Mouse (Mus musculus) forebrain, embryonic 14.5 days (tissue): Measurements from ENCODE around the gene Dok5. TPM values are rescaled to one million over a fixed set of nuclear protein-coding genes. Genes with fewer than 3 reads are reported as not detected.

Experiments
- ATAC-seq: fragments of 200-750 bp; cut with Nextera tagmentation; 2 replicates; pipeline ENCODE4 v1.8.0; 2017; ENCODE audit warnings: mild to moderate bottlenecking, moderate library complexity
- DNase-seq: peaks from one replicate; pipeline ENCODE4 v3.0.0-alpha.2; 2015; ENCODE audit warnings: low spot score
- H3K27ac ChIP-seq: fragments of 300-500 bp; sonication (generic); 2 replicates; pipeline ENCODE4 v1.5.1; 2014; ENCODE audit warnings: low read depth, mild to moderate bottlenecking, control low read depth, low read length, moderate library complexity
- H3K27me3 ChIP-seq: fragments of 300-500 bp; sonication (generic); replicated peaks from 2 replicates; pipeline ENCODE4 v1.6.1; 2014; ENCODE audit warnings: low read length, control low read depth, mixed read lengths; ENCODE audit not compliant: control insufficient read depth, insufficient read depth
- H3K36me3 ChIP-seq: fragments of 300-500 bp; sonication (generic); 2 replicates; pipeline ENCODE4 v1.6.1; 2014; ENCODE audit warnings: low read length, control low read depth; ENCODE audit not compliant: control insufficient read depth, insufficient read depth
- H3K4me1 ChIP-seq: fragments of 300-500 bp; sonication (generic); 2 replicates; pipeline ENCODE4 v1.6.1; 2014; ENCODE audit warnings: antibody characterized with exemption, low read length, control low read depth; ENCODE audit not compliant: control insufficient read depth, insufficient read depth
- H3K4me2 ChIP-seq: fragments of 300-500 bp; sonication (generic); 2 replicates; pipeline ENCODE4 v1.6.1; 2014; ENCODE audit warnings: mild to moderate bottlenecking, control low read depth, low read length
- H3K4me3 ChIP-seq: fragments of 300-500 bp; sonication (generic); 2 replicates; pipeline ENCODE4 v1.5.1; 2014; ENCODE audit warnings: low read depth, low read length, control low read depth
- H3K9ac ChIP-seq: fragments of 300-500 bp; sonication (generic); 2 replicates; pipeline ENCODE4 v1.6.1; 2014; ENCODE audit warnings: mild to moderate bottlenecking, low read length, control low read depth, moderate library complexity
- H3K9me3 ChIP-seq: fragments of 300-500 bp; sonication (generic); replicated peaks from 2 replicates; pipeline ENCODE4 v1.6.1; 2016; ENCODE audit warnings: low read length, control low read depth, mixed read lengths; ENCODE audit not compliant: control insufficient read depth
- WGBS: fragments of 180-500 bp; shearing (Covaris S2); extraction: QIAGEN DNeasy Blood & Tissue Kit; methylation state at CpG from one replicate; pipeline ENCODE4 v1.1.7; 2014; 5-methylcytosine and 5-hydroxymethylcytosine counted together
- polyA plus RNA-seq: library from polyadenylated mRNA; unstranded; fragments of >200 nt; fragmentation: Nextera tagmentation; extraction: Ambion mirVana; gene quantifications from 2 replicates; pipeline ENCODE4 v1.2.1, GENCODE M21; 2014

Dok5 gene
- polyA plus RNA-seq, 1 experiment from 2014 or later = 41.8 TPM

- peaks cover 17% of the 10 kb centered on the region for H3K4me1 ChIP-seq
- H3K4me2 ChIP-seq = no peak overlapping the region
- H3K9ac ChIP-seq = no peak overlapping the region
- H3K9me3 ChIP-seq = no peaks in the 10 kb centered on the region
- no peaks in the 10 kb centered on the region for H3K27me3 ChIP-seq
- WGBS = 80% methylated on average over 10 of the region's 10 CpGs
- no peak overlapping the region for H3K27ac ChIP-seq
- no peak for ATAC-seq
- no peaks in the 10 kb centered on the region for H3K36me3 ChIP-seq
- H3K4me3 ChIP-seq = no peak overlapping the region
- no peak for DNase-seq
Measured at GRCm38 (mm10) chr2:170752191-170752850, 20.7 kb downstream of the Dok5 start.

GRCm38 (mm10) chr2:170755817-170756216 is 24.2 kb downstream of the Dok5 start:
- Histone ChIP-seq H3K27me3 (no peaks in the 10 kb centered on the region), H3K4me2 (no peak overlapping the region), H3K4me3 (no peak overlapping the region), H3K9ac (no peak overlapping the region), H3K27ac (0 out of 2 replicates have a peak overlapping the region, but pooled peaks have one; percentile 27), H3K9me3 (no peaks in the 10 kb centered on the region), H3K36me3 (no peaks in the 10 kb centered on the region), H3K4me1 (peaks cover 30% of the 10 kb centered on the region)
- WGBS = 68% methylated on average over 2 of the region's 2 CpGs
- DNase-seq (no peak), ATAC-seq (no peak)

- Histone ChIP-seq H3K27me3 (no peaks in the 10 kb centered on the region), H3K36me3 (no peaks in the 10 kb centered on the region), H3K4me2 (0 out of 2 replicates have a peak overlapping the region, but pooled peaks have one; percentile 18), H3K27ac (peak overlapping the region; percentile 88), H3K4me3 (no peak overlapping the region), H3K9me3 (no peaks in the 10 kb centered on the region), H3K9ac (peak overlapping the region; percentile 30; the same call in 1 of the 2 replicates), H3K4me1 (peaks cover 30% of the 10 kb centered on the region)
- peak; percentile 13; the same call in 1 of the 2 replicates for ATAC-seq
- DNase-seq = peak; percentile 54
- 41% methylated on average over 7 of the region's 7 CpGs for WGBS
Measured at GRCm38 (mm10) chr2:170756667-170757066, 25.1 kb downstream of the Dok5 start.

- WGBS = 26% methylated on average over 14 of the region's 14 CpGs
- peak; percentile 82 for DNase-seq
Measured at GRCm38 (mm10) chr2:170757228-170757875, 25.7 kb downstream of the Dok5 start.

GRCm38 (mm10) chr2:170758201-170758600 is 26.6 kb downstream of the Dok5 start:
- H3K27me3 ChIP-seq = no peaks in the 10 kb centered on the region
- ATAC-seq (peak; percentile 62), DNase-seq (peak; percentile 88)
- peak overlapping the region; percentile 88 for H3K27ac ChIP-seq
- no peaks in the 10 kb centered on the region for H3K36me3 ChIP-seq
- no peak overlapping the region for H3K4me3 ChIP-seq
- no peak overlapping the region for H3K9ac ChIP-seq
- no peak overlapping the region for H3K4me2 ChIP-seq
- peaks cover 30% of the 10 kb centered on the region for H3K4me1 ChIP-seq
- H3K9me3 ChIP-seq = no peaks in the 10 kb centered on the region
- WGBS = 48% methylated on average over 5 of the region's 5 CpGs

More at GRCm38 (mm10) chr2:170757228-170757875, 25.7 kb downstream of the Dok5 start:
- H3K9ac ChIP-seq = peak overlapping the region; percentile 30
- H3K9me3 ChIP-seq = no peaks in the 10 kb centered on the region
- H3K4me3 ChIP-seq = no peak overlapping the region
- 0 out of 2 replicates have a peak overlapping the region, but pooled peaks have one; percentile 18 for H3K4me2 ChIP-seq
- peak overlapping the region; percentile 88 for H3K27ac ChIP-seq
- H3K4me1 ChIP-seq = peaks cover 30% of the 10 kb centered on the region
- ATAC-seq = peak; percentile 76
- H3K27me3 ChIP-seq = no peaks in the 10 kb centered on the region
- no peaks in the 10 kb centered on the region for H3K36me3 ChIP-seq

- no peak for DNase-seq
- ATAC-seq = no peak
- H3K36me3 ChIP-seq = no peaks in the 10 kb centered on the region
- no peak overlapping the region for H3K9ac ChIP-seq
- no peak overlapping the region for H3K4me3 ChIP-seq
- no peaks in the 10 kb centered on the region for H3K27me3 ChIP-seq
- H3K4me1 ChIP-seq = no peaks in the 10 kb centered on the region
- no peaks in the 10 kb centered on the region for H3K9me3 ChIP-seq
- no peak overlapping the region for H3K4me2 ChIP-seq
- WGBS = 85% methylated on average over 3 of the region's 3 CpGs
- H3K27ac ChIP-seq = no peak overlapping the region
Measured at GRCm38 (mm10) chr2:170764704-170765103, 33.1 kb downstream of the Dok5 start.

GRCm38 (mm10) chr2:170767243-170767642 is 35.6 kb downstream of the Dok5 start:
- Histone ChIP-seq H3K9ac (no peak overlapping the region), H3K27ac (peak overlapping the region; percentile 30; the same call in 1 of the 2 replicates), H3K36me3 (no peaks in the 10 kb centered on the region), H3K4me1 (peaks cover 7% of the 10 kb centered on the region; the same call in 1 of the 2 replicates), H3K4me3 (no peak overlapping the region), H3K9me3 (no peaks in the 10 kb centered on the region), H3K4me2 (no peak overlapping the region), H3K27me3 (no peaks in the 10 kb centered on the region)
- WGBS = 60% methylated on average over 8 of the region's 8 CpGs
- peak; percentile 10 for DNase-seq
- ATAC-seq = no peak

GRCm38 (mm10) chr2:170768699-170769098 is 37.1 kb downstream of the Dok5 start:
- DNase-seq (no peak), ATAC-seq (no peak)
- peaks cover 13% of the 10 kb centered on the region; the same call in 1 of the 2 replicates for H3K4me1 ChIP-seq
- H3K4me2 ChIP-seq = no peak overlapping the region
- no peak overlapping the region for H3K4me3 ChIP-seq
- no peaks in the 10 kb centered on the region for H3K27me3 ChIP-seq
- WGBS = 81% methylated on average over 6 of the region's 6 CpGs
- no peaks in the 10 kb centered on the region for H3K36me3 ChIP-seq
- no peak overlapping the region for H3K27ac ChIP-seq
- no peak overlapping the region for H3K9ac ChIP-seq
- H3K9me3 ChIP-seq = no peaks in the 10 kb centered on the region

- Histone ChIP-seq H3K4me2 (no peak overlapping the region), H3K36me3 (no peaks in the 10 kb centered on the region; the same call in 1 of the 2 replicates), H3K4me1 (peaks cover 13% of the 10 kb centered on the region; the same call in 1 of the 2 replicates), H3K27me3 (no peaks in the 10 kb centered on the region), H3K9me3 (no peaks in the 10 kb centered on the region), H3K4me3 (no peak overlapping the region), H3K27ac (peak overlapping the region; percentile 68; the same call in 1 of the 2 replicates), H3K9ac (no peak overlapping the region)
- no peak for DNase-seq
- ATAC-seq = peak; percentile 18; the same call in 1 of the 2 replicates
- WGBS = 0% methylated on average over 1 of the region's 1 CpGs
Measured at GRCm38 (mm10) chr2:170771555-170771954, 39.9 kb downstream of the Dok5 start.
